Mouse (Mus musculus): Measurements from ENCODE around the gene Mbd4. TPM values are rescaled to one million over a fixed set of nuclear protein-coding genes. Genes with fewer than 3 reads are reported as not detected.
"Not testable (repeated sequence)": the region's sequence is repeated elsewhere in the genome, so short reads cannot be mapped to it uniquely, and the experiment has no call there.

Gene Mbd4
- total RNA-seq (2021) = 1 to 10 TPM; 1.9 to 2.7 TPM
- 0.49 and 0.65 TPM in 2 replicates for polyA plus RNA-seq (2012; rRNA removed)
- long read RNA-seq, partial matches to known transcripts = 0 of 2 reads
- long read RNA-seq, other reads (novel, unspliced or antisense) = 1 of 2 reads

DNA sequence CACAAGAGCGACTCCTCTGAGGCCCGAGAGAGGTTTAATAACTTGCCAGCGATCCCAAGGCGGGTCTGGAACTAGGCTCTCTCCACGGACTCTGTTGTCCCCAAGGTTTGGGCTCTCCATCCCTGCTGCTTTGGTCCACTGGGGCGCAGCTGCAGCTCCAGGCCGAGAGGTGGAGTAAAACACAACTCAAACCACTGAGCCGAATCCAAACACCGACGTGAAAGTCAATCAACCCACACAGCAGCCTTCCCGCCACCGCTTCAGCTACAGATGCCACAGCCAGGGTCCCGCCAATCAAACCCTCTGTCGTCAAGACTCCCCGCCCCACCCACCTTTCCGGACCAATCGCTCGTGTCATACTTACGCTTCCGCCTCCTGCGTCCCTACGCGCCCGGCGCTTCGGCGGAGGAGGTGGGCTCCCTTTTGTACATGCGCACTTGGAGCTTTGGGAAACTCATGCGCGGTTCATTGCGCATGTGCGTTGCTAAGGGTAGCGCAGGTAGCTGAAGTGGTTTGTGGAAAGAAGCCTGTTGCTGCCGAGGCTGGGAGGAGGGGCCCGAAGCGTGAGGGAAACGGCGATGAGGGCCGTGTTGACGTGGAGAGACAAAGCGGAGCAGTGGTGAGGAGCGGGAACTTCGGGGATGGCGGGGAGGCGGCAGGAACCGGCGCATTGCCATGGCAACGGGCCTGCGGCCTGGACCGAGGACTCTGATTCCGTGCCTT is at the start of gene Mbd4, which contains the start of gene Ift122:
Mbd4 (minus strand) TSS at position 281 of the 723 bp plus-strand sequence.
Ift122 (plus strand) TSS at position 380 of the 723 bp plus-strand sequence.
- peak; percentile 99 for DNase-seq

DNA sequence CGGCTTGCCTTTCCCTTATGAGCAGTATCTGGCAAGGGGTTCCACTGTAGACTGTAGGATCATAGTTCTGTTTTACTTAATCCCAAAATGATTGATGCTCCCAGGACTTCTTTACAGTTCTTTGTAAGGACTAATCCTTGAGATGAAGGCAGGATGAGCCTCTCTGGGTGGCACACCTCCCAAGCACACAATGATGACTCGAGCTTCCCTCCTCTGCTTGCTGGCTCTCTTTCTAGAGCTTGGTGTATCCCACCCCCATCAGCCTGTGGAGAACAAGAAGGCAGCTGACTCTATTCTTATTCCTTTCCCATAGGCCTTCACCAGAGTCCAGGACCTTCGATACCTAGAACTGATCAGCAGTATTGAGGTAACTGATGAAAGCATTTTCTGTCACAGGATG is 49.4 kb upstream of the Mbd4 start:
- no peak for DNase-seq

DNA sequence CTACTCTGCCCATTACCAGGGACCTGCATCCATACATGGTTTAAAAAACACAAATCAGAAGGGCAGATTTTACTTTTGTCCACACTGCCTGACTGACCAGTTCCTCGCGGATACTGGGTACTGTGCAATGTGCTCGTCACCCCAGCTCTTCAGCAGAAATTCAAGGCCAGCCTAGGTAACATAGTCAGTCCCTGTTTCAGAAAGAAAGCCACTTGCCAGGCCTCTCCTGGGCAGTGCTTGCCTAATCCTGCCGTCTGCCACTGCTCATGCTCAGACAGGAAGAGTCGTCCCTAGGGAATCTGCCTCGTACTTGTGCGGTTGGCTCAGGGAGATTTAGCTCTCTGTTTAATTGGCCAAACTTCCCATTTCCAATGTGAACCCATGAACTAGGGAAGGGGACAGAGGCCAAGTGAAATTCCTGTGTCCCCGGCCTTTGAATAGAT is 48.3 kb upstream of the Mbd4 start:
- peak; percentile 80 for DNase-seq

DNA sequence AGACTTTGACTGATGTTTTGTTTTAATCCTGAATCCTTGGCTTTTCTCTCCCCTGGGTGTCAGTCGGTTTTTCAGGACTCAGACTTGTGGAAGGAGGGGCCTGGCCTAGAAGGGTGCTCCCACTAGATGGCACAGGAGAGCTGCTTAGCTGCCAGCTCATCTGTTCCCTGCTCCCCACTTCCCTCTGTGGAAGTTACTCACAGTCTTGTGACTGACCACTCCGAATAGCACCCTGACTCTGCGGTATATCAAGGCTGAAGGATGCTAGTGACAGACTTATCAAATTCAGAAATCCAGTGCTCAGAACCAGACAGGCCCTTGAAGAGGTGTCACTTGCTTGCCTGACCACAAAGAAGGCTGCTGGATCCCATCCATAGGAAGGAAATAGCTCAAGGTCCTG is 47.9 kb upstream of the Mbd4 start:
- peak; percentile 90 for DNase-seq

DNA sequence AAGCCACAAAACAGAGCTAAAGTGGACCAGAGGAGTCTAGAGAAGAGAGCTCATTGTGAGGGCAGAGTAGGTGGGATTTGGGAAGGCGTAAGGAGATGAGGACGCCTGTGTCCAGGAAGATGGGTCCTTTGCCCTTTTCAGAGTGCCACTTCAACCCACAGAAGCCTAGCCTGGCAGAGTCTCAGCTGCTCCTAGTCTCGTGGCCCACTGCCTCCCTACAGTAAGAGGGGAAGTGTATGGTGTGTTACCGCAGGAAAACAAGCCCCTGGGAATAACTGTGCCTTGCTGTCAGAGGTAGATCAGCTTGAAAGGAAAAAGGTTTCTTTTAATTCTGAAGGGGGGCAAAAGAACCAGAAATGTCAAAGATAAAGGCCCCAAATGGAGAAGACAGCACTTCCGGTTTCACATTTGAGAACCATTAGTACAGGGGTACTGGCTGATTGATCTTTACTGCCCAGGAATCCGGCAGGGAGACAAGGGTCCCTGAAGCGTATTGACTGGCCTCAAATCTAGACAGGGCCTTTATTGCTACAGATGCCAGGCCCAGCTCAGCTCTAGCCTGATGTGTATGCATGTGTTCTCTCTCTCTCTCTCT is 44.9 kb upstream of the Mbd4 start:
- DNase-seq = no peak

DNA sequence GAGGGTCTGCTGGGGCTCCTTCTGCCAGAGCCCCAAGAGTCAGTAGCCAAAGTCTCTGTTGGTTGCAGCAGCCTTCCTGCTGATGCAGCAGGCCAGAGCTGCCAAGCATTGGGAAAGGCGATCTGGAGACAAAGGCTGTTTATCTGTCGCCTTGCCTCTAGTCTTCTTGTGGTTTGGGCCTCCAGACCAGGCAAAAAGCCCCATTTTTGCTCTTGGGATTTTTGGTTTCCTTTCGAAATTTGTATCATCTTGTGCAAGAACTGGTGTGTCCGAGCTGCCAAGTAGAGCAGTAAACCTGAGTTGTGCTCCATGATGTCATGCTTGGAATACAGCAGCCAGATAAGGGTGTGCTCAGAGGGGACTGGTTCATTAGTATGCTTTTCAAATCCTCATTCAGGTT is 43.9 kb upstream of the Mbd4 start:
- DNase-seq = peak; percentile 62

DNA sequence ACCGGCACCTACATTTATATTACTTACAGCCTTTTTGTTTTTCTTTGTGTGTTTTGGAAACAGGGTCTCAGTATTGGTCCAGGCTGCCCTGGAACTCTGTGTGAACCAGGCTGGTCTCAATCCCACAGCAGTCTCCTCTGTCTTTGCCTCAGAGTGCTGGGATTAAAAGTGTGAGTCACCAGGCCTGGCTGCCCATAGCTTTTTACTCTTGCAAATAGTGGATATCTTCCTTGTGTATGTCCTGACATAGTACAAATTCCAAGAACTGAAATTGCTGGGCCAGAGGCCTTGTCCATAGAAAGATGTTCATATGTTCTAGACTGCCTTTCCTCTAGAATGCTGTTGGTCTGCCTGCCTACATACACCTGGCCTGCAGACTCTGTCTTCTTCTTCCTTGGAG is 43.2 kb upstream of the Mbd4 start:
- no peak for DNase-seq

DNA sequence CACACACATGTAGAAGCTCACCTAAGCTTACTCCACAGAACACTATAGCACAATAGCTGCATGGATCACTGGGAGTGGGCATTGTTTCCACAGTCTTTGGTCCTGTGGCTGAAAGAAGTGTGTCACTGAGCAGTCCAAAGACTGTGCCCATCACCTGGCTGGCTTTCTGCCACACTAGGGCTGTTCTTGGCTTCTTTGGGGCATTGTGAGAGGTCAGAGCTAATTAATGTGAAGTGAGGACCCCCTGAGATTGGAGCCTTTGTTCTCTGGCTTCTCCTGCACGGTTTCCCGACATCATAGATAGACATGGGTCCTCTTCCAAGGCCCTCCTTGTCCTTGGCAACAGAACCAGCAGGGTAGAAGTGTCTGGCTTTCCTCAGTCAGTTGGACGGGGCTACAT is 39.2 kb upstream of the Mbd4 start:
- DNase-seq = no peak

DNA sequence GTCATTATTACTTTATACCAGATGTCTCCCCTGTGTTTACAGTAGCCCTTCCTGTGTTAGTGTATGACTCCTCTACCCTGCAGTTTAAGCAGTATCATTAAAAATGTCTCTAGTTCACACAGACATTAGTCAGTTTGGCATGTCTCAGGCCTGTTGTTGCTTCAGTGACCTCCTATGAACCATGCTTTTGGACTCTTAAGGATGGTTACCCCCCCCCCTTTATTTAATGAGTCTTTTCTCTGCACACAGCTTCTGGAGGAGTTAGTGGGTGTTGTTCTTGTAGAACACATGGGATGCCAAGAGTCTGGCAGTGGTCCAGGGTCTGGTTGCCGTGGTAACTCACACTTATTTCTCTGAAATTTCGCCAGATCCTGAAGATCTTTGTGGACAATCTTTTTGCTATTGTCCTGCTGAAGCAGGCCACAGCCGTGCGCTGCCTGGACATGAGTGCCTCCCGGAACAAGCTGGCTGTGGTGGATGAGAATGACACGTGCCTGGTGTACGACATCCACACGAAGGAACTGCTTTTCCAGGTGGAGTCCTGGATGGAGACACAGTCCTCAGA is 38.4 kb upstream of the Mbd4 start:
- DNase-seq = no peak

DNA sequence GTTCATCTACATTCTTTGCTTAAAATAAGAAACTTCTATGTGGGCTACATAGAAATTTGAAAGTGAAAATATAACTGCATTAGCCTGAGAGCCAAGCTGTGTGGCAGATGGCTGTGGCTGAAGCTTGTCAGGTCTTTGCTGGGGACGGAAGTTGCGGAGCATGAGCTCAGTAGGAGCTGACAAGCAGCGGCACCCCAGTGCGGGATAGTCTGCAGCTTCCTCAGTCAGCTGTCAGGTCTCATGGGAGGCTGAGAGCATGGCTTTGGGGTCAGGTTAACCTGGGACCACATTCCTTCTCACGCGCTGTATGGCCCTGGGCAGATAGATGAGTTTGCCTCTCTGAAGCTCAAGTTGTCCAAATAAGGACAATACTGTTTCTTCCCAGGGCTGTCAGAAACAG is 37.9 kb upstream of the Mbd4 start:
- no peak for DNase-seq

DNA sequence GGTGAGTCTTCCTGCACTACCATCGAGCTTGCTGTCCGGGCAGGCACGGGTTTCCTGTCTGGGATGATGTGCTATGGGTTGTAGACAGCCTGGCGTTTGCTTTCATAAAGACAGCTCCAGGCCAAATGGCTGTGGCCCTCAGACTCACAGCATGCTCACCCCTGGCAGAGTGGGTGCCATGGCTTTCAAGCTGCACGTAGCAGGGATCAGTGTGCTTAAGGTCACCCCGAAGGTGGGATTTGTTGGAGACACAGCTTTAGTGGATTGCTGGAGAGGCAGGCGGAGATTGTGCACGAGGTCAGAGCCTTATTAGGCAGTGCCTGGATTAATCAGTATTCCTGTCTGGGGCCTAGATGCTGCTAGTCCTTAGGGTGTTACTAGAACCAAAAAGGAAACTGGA is 37.4 kb upstream of the Mbd4 start:
- DNase-seq = no peak

DNA sequence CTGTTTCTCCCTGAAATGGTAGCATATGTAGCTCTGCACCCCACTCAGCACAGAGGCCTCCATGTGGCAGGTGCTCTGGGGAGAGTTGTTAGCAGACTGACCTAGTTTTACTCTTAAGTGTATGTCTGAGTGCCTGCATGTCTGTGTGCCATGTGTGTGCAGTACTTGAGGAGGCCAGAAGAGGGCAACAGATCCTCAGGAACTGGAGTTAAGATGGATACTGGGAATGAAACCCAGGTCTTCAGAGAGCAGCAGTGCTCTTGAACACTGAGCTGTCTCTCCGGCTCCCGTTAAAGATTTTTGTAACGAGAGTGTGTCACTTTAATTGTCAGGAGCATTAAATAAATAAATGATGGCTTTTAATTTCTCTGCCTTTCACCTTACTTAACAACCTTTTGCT is 35.1 kb upstream of the Mbd4 start:
- DNase-seq = no peak

DNA sequence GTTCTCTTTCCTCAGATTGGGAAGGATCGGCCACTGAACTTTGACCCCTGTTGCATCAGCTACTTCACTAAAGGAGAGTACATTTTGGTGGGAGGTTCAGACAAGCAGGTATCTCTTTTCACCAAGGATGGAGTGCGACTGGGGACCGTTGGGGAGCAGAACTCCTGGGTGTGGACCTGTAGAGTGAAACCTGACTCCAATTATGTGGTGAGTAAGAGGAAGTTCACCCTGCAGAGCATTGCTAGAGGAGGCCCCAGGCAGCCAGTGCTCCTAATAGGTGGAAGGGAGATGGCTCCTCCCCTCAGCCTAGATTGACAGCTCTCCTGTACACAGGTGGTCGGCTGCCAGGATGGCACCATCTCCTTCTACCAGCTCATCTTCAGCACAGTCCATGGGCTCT is 33.7 kb upstream of the Mbd4 start:
- no peak for DNase-seq

DNA sequence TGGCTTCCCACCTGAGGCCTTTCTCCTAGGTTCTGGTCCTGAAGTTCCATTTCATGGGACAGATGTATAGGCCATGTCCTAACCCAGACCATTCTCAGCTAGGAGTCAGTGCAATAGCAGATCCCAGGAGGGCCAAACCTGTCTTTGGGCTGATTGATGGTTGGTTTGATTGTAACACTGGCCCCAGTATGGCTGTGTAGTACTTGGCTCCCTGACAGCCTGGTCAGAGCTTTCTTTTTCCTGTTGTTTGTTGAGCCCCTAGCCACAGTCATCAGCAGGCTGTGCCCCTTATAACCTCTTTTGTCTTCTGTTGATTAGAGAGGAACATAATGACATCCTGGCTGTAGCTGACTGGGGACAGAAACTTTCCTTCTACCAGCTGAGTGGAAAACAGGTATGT is 30.8 kb upstream of the Mbd4 start:
- peak; percentile 40 for DNase-seq

DNA sequence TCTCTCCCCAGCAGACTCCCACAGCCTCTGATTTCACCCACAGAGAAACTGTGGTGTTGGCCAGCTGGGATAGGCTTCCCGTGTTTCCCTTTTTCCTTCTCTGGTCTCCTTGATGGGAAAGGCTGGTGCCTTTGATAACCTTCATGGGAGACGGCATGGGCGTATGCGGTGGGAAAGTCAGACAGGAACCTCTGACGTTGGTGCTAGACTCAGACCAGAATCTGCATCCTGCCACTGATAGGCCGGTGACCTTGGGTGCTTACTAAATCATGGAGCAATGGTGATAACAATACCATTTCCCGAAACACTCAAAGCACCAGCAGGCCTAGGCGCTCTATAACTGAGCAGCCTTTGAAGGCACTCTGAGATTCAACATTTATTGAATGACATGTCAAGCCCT is 27.6 kb upstream of the Mbd4 start:
- peak; percentile 66 for DNase-seq

DNA sequence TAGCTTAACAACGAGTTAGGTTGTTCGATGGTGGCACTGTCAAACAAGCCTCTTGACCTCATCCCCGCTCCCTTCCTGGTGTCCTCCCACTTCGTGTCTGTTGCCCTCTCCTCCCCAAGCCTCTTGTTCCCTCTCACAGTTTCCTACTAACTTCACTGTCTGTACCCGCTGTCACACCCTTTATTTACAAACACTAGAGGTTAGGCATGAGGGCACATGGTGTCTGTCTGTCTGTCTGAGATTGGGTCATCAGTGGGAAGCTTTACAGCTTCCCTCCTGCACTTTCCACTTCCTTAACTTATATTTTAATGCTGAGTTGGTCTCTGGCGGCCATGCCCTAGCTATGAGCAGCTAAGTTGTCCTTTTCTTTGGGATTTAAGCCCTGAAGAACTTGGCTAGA is 26.6 kb upstream of the Mbd4 start:
- DNase-seq = no peak

DNA sequence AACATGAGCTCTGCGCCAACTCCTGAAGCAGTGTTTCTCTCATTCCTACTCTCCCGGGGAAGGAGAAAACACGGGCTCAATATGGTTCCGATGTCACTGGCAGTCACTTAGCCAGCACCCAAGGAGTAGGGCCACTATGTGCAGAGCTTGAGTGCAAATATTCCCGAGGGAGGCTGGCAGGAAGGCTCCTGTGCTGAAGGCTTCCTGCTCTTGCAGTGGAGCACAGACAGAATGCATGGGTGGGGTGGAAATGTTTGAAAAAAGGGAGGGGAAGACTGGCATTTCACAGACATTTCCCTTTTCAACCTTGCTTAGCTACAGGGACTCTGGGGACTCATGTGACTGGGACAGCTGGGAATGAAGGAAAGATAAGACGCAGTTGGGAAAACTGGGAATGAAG is 25.5 kb upstream of the Mbd4 start:
- no peak for DNase-seq

DNA sequence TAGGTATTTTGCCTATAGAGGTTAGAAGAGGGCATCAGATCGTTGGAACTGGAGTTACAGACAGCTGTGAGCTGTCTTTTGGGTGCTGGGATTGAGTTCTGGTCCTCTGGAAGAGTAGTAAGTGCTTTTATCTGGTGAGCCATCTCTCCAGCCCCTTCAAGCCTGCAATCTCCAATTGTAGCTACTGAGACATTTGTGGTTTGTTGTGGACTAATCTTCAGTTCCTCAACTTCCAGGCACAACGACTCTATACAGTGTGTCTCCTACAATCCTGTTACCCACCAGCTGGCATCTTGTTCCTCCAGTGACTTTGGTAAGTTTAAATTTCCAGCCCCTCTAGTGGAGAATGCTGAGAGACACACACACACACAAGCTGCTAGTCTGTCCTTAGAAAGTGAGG is 24.1 kb upstream of the Mbd4 start:
- DNase-seq = no peak

DNA sequence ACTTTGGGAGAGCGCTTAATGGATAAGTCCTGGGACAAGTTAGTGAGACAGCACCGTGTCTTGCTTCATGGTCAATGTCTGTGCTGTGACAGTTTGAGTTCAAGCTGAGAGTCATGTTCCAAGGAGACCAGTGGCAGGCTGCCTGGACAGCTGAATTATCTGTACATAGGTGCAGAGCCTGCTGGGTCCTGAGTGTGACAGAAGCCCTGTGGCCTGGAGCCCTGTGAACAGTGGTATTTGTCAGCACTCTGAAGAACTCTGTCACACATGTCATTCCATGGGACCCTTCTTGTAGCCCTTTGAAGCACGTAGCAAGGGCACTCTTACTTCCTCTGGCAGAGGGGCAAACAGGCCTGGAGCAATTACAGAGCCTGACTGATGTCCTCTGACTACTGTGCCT is 18.1 kb upstream of the Mbd4 start:
- DNase-seq = not testable (repeated sequence)

DNA sequence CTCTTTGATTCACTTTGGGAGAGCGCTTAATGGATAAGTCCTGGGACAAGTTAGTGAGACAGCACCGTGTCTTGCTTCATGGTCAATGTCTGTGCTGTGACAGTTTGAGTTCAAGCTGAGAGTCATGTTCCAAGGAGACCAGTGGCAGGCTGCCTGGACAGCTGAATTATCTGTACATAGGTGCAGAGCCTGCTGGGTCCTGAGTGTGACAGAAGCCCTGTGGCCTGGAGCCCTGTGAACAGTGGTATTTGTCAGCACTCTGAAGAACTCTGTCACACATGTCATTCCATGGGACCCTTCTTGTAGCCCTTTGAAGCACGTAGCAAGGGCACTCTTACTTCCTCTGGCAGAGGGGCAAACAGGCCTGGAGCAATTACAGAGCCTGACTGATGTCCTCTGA is 14.0 kb upstream of the Mbd4 start:
- DNase-seq = not testable (repeated sequence)

DNA sequence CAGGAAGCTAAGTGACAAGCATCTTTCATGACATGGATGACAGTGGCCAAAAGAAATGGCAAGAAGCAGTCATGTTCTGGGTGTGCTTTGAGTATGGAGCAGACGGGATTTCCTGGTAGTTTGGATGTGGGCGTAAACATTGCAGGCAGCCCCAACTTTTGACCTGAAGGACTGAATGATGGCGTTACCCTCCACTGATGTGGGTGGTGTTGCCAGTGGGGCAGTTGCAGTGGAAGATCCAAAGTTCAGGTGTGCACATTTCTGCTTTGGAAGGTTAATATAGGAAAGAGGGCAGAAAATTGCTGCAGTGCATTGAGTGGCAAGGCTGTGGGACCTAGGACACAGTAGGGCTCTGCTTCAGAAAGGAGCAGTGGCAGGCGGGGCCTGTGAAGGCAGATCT is 12.1 kb upstream of the Mbd4 start:
- no peak for DNase-seq

DNA sequence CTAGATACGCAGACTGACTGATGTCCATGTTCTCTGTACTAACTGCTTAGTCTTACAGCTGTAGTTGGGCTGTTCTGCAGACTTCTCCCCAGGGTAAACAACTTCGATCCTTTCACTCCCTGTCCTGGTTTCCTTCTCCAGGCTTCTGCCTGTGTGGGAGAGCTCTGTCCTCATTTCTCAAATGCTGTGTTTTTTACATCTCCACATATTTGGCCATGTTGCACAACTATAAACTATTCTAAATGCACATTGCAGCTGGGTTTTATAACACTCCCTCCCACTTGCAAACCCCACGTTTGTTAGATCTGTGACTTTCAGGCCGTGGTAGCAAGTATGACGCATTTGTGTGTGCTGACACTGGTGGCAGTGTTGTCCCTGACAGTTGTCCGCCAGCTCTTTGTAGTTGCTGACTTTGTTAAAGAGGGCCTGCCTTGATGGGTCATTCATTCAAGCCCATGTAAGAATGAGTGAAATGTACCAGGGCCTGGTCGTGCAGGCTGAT is 10.2 kb upstream of the Mbd4 start:
- DNase-seq = peak; percentile 52

DNA sequence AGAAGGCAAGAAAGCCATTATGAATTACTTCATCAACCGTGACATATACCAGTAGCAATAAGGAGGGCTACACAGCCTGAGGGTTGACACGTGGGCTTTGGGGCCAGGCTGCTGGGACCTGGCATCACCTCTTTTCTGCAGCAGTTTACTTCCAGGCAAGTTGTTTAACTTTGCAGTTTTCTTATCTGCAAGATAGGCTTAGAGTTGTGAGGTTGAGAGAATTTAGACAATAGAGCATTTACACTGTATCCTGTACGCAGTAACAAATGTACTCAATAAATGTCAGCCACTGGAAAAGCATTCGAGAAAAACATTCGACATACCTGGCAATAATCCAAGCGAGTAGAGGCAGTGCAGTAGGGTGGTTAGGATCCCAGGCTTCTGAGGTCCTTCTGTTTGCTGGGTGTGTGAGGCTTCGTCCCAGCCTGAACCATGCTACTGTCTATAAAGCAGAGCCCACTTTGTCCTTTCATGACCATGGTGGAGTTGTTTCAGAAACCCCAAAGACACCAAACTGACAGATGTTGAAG is 6.9 kb upstream of the Mbd4 start:
- DNase-seq = no peak

Data from adrenal gland, adult 2 months (tissue).